Mouse (Mus musculus) adrenal gland, postnatal 25 days (tissue): Measurements from ENCODE around the gene Foxc1. TPM values are rescaled to one million over a fixed set of nuclear protein-coding genes. Genes with fewer than 3 reads are reported as not detected.

ENCODE experiments used
- DNase-seq: peaks from one replicate; pipeline ENCODE4 v3.0.0; 2021; ENCODE audit warnings: mixed read lengths
- long read RNA-seq: library from polyadenylated mRNA; stranded (forward); transcript quantifications from one replicate; pipeline ENCODE4 v2.0.0, GENCODE M21; 2021
- total RNA-seq: library from RNA; stranded (reverse); gene quantifications from 2 replicates; pipeline ENCODE4 v1.2.3, GENCODE M21; 2021

Gene Foxc1
- total RNA-seq = 7.3 and 8.1 TPM in 2 replicates
- long read RNA-seq, full-length matches to known transcripts = 17 of 17 reads
- long read RNA-seq, partial matches to known transcripts = 0 of 17 reads
- long read RNA-seq, other reads (novel, unspliced or antisense) = 0 of 17 reads

GRCm38 (mm10) chr13:31806428-31806832 is at the start of gene Foxc1:
Gene Foxc1 (plus strand): TSS chr13:31806633.
- peak; percentile 90 for DNase-seq

- no peak for DNase-seq
Measured at GRCm38 (mm10) chr13:31760411-31760810, 46.0 kb upstream of the Foxc1 start.

- no peak for DNase-seq
Measured at GRCm38 (mm10) chr13:31761057-31761456, 45.4 kb upstream of the Foxc1 start.

GRCm38 (mm10) chr13:31764419-31764818 is 42.0 kb upstream of the Foxc1 start:
- DNase-seq = no peak

- DNase-seq = no peak
Measured at GRCm38 (mm10) chr13:31765564-31765963, 40.9 kb upstream of the Foxc1 start.

- no peak for DNase-seq
Measured at GRCm38 (mm10) chr13:31772882-31773281, 33.6 kb upstream of the Foxc1 start.

GRCm38 (mm10) chr13:31775762-31776161 is 30.7 kb upstream of the Foxc1 start:
- no peak for DNase-seq

- no peak for DNase-seq
Measured at GRCm38 (mm10) chr13:31779281-31779981, 27.0 kb upstream of the Foxc1 start.

GRCm38 (mm10) chr13:31780299-31780698 is 26.1 kb upstream of the Foxc1 start:
- DNase-seq = no peak

- no peak for DNase-seq
Measured at GRCm38 (mm10) chr13:31782063-31782462, 24.4 kb upstream of the Foxc1 start.

- DNase-seq = no peak
Measured at GRCm38 (mm10) chr13:31784757-31785156, 21.7 kb upstream of the Foxc1 start.

- peak; percentile 57 for DNase-seq
Measured at GRCm38 (mm10) chr13:31792480-31793132, 13.8 kb upstream of the Foxc1 start.

- no peak for DNase-seq
Measured at GRCm38 (mm10) chr13:31793163-31793562, 13.3 kb upstream of the Foxc1 start.

- DNase-seq = no peak
Measured at GRCm38 (mm10) chr13:31797346-31797745, 9.1 kb upstream of the Foxc1 start.

GRCm38 (mm10) chr13:31798075-31798474 is 8.4 kb upstream of the Foxc1 start:
- DNase-seq = no peak

- DNase-seq = peak; percentile 93
Measured at GRCm38 (mm10) chr13:31800581-31801576, 5.6 kb upstream of the Foxc1 start.

GRCm38 (mm10) chr13:31801703-31802305 is 4.6 kb upstream of the Foxc1 start:
- DNase-seq = no peak

- no peak for DNase-seq
Measured at GRCm38 (mm10) chr13:31802447-31802846, 4.0 kb upstream of the Foxc1 start.

GRCm38 (mm10) chr13:31803166-31804093 is 3.0 kb upstream of the Foxc1 start:
- no peak for DNase-seq

- no peak for DNase-seq
Measured at GRCm38 (mm10) chr13:31804571-31804970, 1.9 kb upstream of the Foxc1 start.
